Mouse (Mus musculus) E14TG2a.4 (cell line): ENCODE measurements at regions not wholly inside any gene's neighbourhood (a gene's known extent, or its start where the extent isn't known, plus 50 kb on each side); places are given as distances from the start of the nearest gene placed in this dataset.

Experiments used
- CTCF ChIP-seq: conservative IDR thresholded peaks from 2 replicates; pipeline ENCODE4 v1.5.1; 2014; ENCODE audit warnings: low read length
- NANOG ChIP-seq: IDR thresholded peaks from 2 replicates; pipeline ENCODE4 v1.6.1; 2014; ENCODE audit warnings: borderline replicate concordance, low read length, mixed read lengths
- POU5F1 ChIP-seq: IDR thresholded peaks from 2 replicates; pipeline ENCODE4 v1.6.1; 2014; ENCODE audit warnings: low read length, borderline replicate concordance

DNA sequence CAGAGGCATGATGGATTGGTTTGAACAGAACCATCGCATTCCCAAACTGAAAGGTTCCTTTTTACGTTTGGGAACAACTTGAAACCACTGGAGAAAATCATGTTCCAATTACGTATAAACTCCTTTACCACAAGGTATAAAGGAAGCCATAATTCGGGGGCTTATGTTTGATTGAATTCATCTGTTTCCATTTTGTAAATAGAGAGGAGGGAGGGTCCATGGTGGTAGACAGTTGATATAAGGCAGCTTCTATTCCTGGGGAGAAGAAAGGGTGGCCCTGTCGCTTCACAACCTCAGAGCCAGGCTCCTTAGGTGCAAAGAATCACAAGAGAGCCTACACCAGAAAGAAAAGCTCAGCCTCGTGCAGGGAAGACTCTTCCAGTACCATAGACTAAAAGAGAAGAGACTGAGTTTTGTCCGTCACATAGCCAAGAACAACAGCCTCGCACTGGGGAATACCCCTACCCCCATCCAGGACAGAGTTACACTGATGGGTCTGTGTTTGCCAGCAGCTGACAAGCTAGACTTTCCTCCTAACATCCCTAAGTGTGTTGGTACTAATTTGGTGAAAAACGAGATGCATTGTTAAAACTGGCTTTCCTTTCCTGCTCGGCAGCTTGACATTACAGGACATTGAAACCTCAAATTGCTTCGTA, 125.6 kb upstream of the Bmper start:
- TF ChIP-seq CTCF (no peak), NANOG (no peak), POU5F1 (no peak)
